Mouse (Mus musculus) kidney, adult 2 months (tissue): ENCODE data around the gene Dnah6. TPM values are rescaled to one million over a fixed set of nuclear protein-coding genes. Genes with fewer than 3 reads are reported as not detected.
A peak's percentile ranks its signal among the peaks of the same experiment; 100 is the strongest.

Experiments
- DNase-seq: peaks from one replicate; pipeline ENCODE4 v3.0.0; 2021
- H3K27ac ChIP-seq: fragments of 200-500 bp; 2 replicates; pipeline ENCODE4 v1.5.1; 2012; ENCODE audit warnings: low read depth, low read length, control low read depth, inconsistent platforms; ENCODE audit not compliant: insufficient read depth
- H3K27me3 ChIP-seq: fragments of 200-500 bp; replicated peaks from 2 replicates; pipeline ENCODE4 v1.6.1; 2012; ENCODE audit warnings: mild to moderate bottlenecking, moderate library complexity, low read length, inconsistent platforms; ENCODE audit not compliant: control insufficient read depth, insufficient read depth
- H3K36me3 ChIP-seq: fragments of 200-500 bp; 2 replicates; pipeline ENCODE4 v1.6.1; 2012; ENCODE audit warnings: mild to moderate bottlenecking, moderate library complexity, low read length, inconsistent platforms; ENCODE audit not compliant: control insufficient read depth, insufficient read depth
- H3K4me1 ChIP-seq: fragments of 200-500 bp; 2 replicates; pipeline ENCODE4 v1.6.1; 2011; ENCODE audit warnings: low read length; ENCODE audit not compliant: control insufficient read depth, insufficient read depth
- H3K4me3 ChIP-seq: fragments of 200-500 bp; 2 replicates; pipeline ENCODE4 v1.5.1; 2011; ENCODE audit warnings: mild to moderate bottlenecking, low read depth, low read length, control low read depth; ENCODE audit not compliant: insufficient read depth
- CTCF ChIP-seq: fragments of 200-500 bp; conservative IDR thresholded peaks from 2 replicates; pipeline ENCODE4 v1.5.1; 2011; ENCODE audit warnings: low read depth, mild to moderate bottlenecking, control low read depth, low read length, moderate library complexity, mixed read lengths; ENCODE audit not compliant: insufficient read depth, insufficient read length
- POLR2A ChIP-seq: fragments of 200-500 bp; IDR thresholded peaks from one replicate; pipeline ENCODE4 v1.6.1; 2011; ENCODE audit warnings: low read depth, low read length, control low read depth
- WGBS: fragments of 180-500 bp; shearing (Covaris S2); methylation state at CpG from one replicate; pipeline ENCODE4 v1.1.7; 2018; 5-methylcytosine and 5-hydroxymethylcytosine counted together
- polyA plus RNA-seq: library from polyadenylated mRNA; depleted of rRNA; stranded (reverse); fragments of >200 nt; gene quantifications from 2 replicates; pipeline ENCODE4 v1.2.3, GENCODE M21; 2012

The Dnah6 gene
- polyA plus RNA-seq, 1 experiment = 0.03 TPM

DNA sequence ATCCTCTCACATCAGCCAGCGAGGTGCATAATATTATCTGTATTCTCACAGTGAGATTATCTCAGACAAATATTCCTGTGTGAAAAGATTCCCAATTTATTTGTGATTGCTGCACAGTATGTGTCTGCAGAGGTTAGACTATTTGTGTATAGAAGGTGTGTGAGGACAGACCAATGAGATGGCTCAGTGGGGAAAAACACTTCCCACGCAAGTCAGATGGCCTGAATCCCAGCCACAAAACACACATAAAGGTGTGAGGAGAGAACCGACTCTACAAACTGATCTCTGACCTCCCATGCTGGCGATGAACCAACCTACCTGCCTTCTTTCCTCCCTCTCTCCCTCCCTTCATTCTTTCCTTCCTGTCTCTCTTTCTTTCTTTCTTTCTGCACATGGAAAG is 32.1 kb upstream of the Dnah6 start:
- H3K4me1 ChIP-seq = peaks cover 27% of the 10 kb centered on the region
- TF ChIP-seq CTCF (no peak), POLR2A (no peak)
- no peak overlapping the region for H3K4me3 ChIP-seq
- DNase-seq = peak; percentile 41
- peak overlapping the region; percentile 39; the same call in 1 of the 2 replicates for H3K27ac ChIP-seq
- no peaks in the 10 kb centered on the region for H3K27me3 ChIP-seq
- no peaks in the 10 kb centered on the region; the same call in none of the 2 replicates for H3K36me3 ChIP-seq
- 49% methylated on average over 4 of the region's 4 CpGs for WGBS

DNA sequence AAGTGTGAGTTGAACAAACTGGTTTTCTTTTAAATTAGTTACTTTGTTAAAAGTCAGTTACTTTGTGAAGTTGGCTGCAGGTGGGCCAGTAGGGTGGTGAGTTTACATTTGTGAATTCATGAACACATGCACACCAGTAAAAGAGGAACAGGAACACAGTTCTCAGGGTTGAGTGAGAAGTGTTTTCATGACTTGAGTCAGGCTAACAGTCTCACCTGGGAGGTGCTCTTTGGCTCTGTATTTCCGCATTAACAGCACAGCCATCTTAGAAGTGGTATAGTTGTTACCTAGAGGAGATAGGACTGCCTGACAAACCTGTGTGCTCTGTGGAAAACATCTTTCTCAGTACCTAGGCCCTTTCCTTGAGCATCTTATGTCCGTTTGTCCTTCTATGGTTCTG is 31.6 kb upstream of the Dnah6 start:
- no peaks in the 10 kb centered on the region for H3K27me3 ChIP-seq
- no peak overlapping the region for H3K4me3 ChIP-seq
- peak overlapping the region; percentile 41 for H3K27ac ChIP-seq
- TF ChIP-seq POLR2A (no peak), CTCF (no peak)
- H3K4me1 ChIP-seq = peaks cover 27% of the 10 kb centered on the region
- no peak for DNase-seq
- 88% methylated on average over 2 of the region's 2 CpGs for WGBS
- no peaks in the 10 kb centered on the region; the same call in 1 of the 2 replicates for H3K36me3 ChIP-seq

DNA sequence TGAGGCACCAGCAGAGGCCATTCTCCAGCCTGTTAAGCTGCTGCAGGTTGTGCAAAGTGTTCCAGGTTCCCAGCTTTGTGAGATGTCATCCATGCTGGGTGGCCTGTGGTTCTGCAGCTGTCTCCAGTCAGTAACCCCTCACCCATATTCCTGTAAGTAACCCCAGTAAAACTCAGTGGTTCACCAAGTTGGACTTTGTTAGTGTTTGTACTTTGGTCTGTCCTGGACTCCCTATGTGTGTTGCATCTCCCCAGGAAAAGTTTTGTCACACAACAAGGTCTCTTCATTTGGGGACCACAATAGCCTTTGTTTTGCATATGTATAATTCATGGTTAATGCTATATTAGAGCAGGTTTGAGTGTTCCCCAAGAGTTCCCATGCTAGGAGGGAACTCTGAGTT is 30.9 kb upstream of the Dnah6 start:
- no peaks in the 10 kb centered on the region for H3K36me3 ChIP-seq
- peaks cover 27% of the 10 kb centered on the region for H3K4me1 ChIP-seq
- no peak overlapping the region for H3K4me3 ChIP-seq
- peak overlapping the region; percentile 41 for H3K27ac ChIP-seq
- TF ChIP-seq POLR2A = no peak
- TF ChIP-seq CTCF = no peak
- H3K27me3 ChIP-seq = no peaks in the 10 kb centered on the region
- peak; percentile 65 for DNase-seq

- peaks cover 27% of the 10 kb centered on the region for H3K4me1 ChIP-seq
- 43% methylated on average over 11 of the region's 11 CpGs for WGBS
- no peaks in the 10 kb centered on the region for H3K27me3 ChIP-seq
- no peaks in the 10 kb centered on the region for H3K36me3 ChIP-seq
- no peak overlapping the region for H3K4me3 ChIP-seq
- TF ChIP-seq POLR2A (no peak), CTCF (no peak)
- H3K27ac ChIP-seq = peak overlapping the region; percentile 77; the same call in 1 of the 2 replicates
- peak; percentile 92 for DNase-seq
Observed at GRCm38 (mm10) chr6:73251336-73251735, 29.9 kb upstream of the Dnah6 start.

- Histone ChIP-seq H3K27ac (peak overlapping the region; percentile 11; the same call in 1 of the 2 replicates), H3K36me3 (no peaks in the 10 kb centered on the region), H3K4me1 (peaks cover 27% of the 10 kb centered on the region), H3K27me3 (no peaks in the 10 kb centered on the region), H3K4me3 (no peak overlapping the region; the same call in 1 of the 2 replicates)
- TF ChIP-seq CTCF = no peak
- no peak for TF ChIP-seq POLR2A
- no peak for DNase-seq
- 37% methylated on average over 4 of the region's 4 CpGs for WGBS
Observed at GRCm38 (mm10) chr6:73249851-73250250, 28.4 kb upstream of the Dnah6 start.

GRCm38 (mm10) chr6:73249049-73249422 is 27.6 kb upstream of the Dnah6 start:
- Histone ChIP-seq H3K4me3 (peak overlapping the region; percentile 93), H3K4me1 (peaks cover 26% of the 10 kb centered on the region), H3K27ac (peak overlapping the region; percentile 69; the same call in 1 of the 2 replicates), H3K27me3 (no peaks in the 10 kb centered on the region), H3K36me3 (no peaks in the 10 kb centered on the region)
- peak; percentile 84 for DNase-seq
- under 1% methylated on average over 12 of the region's 12 CpGs for WGBS
- no peak for TF ChIP-seq POLR2A
- TF ChIP-seq CTCF = no peak

DNA sequence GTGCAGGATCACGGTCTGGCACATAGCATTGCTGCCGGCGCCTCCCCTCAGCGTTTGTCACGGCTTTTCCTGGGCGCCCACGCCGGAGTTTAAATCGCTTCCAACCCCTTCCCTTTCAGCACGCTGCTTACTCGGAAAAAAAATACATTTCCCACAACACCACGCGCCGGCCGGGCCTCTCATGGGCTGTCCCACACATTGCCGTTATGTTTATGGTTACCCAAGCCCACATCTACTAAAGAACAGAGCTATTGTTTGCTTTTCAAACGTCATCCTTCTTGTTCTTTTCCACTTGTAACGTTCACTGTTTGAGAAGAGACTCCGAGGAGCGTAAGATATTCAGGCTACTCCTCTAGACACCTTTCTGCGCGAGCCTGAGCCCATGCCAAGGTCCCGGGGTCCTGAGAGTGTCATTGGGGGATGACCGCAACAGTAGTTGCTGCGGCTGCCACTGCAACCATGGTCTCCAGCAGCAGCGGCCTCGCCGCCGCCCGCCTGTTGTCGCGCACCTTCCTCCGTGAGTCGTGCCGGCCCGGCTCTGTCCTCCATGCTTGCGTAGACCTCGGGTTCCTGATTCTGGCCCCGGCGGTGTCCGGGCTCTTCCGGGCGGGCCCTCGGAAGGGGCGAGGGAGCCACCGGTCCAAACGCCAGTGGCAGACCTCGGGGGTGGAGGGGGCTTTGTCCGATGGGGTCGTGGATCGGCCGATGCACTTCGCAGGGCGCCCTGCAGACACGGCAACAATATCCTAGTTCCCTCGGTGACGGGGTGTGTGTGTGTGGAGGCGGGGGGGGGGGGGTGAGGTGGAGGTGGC is 27.0 kb upstream of the Dnah6 start, which contains the start of gene Suclg1:
Gene Suclg1 (plus strand): TSS at position 146 of the 812 bp plus-strand sequence.
- no peak for TF ChIP-seq CTCF
- TF ChIP-seq POLR2A = peak; percentile 78
- WGBS = under 1% methylated on average over 58 of the region's 58 CpGs
- Histone ChIP-seq H3K36me3 (no peaks in the 10 kb centered on the region), H3K4me3 (peak within 1 kb of the TSS; percentile 93), H3K27me3 (no peaks in the 10 kb centered on the region), H3K4me1 (peaks cover 23% of the 10 kb centered on the region), H3K27ac (peak within 1 kb of the TSS; percentile 99)
- peak; percentile 94 for DNase-seq
